Mouse (Mus musculus) embryonic fibroblast, embryonic 13.5 days (primary cell): Measurements from ENCODE around the gene Foxp1.

Experiments
- CTCF ChIP-seq: IDR thresholded peaks from 2 replicates; pipeline ENCODE4 v1.5.1; 2011; ENCODE audit warnings: mild to moderate bottlenecking, control low read depth, low read length, moderate library complexity, borderline replicate concordance; ENCODE audit not compliant: insufficient read depth
- POLR2A ChIP-seq: IDR thresholded peaks from 2 replicates; pipeline ENCODE4 v1.6.1; 2011; ENCODE audit warnings: low read depth, mild to moderate bottlenecking, control low read depth, low read length, moderate library complexity

DNA sequence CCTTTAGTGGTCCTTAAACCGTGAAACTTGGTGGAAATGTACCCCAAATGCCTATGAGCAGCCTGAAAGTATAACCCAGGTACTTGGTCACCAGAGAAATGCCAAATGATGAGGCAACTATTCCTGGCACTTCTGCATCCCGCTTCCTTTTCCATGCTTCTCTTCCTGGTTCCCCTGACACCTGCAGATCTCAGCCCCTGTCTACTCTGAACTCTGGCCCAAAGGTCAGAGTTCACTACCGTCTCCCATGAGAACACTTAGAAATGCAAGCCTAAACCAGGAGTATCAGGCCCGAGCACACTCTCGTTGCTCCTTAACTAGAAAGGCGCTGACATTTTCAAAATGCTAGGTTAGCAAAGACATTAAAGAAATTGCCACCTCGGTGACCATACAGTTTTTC lies 250.8 kb downstream of the Foxp1 start:
- no peak for TF ChIP-seq CTCF
- TF ChIP-seq POLR2A = no peak
